Mouse (Mus musculus): ENCODE results near the gene Zan.

DNA sequence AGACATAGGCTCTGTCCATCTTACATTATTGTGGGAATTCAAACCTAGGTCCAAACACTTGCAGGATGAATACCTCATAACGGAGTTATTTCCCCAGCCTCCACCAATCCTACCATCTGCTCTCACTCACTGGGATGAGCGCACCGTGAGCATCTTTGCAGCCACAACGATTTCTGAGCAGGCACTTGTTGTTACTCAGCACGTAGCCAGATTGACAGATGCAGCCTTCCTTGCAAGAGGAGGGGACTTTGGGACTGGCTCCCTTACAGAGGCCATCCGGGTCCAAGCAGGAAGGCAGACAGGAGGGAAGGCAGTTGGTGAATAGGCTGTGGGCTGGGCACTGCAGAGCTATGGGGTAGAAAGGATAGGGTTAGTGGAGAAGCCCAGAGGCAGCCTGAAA is 67.4 kb downstream of the Zan start:
- TF ChIP-seq GATA1 (IDR thresholded peaks at IDR 0.05; ENCODE audit: borderline replicate concordance, low read length) (no peak), FLI1 (IDR thresholded peaks at IDR 0.05; ENCODE audit: low read length) (no peak)

All from megakaryocyte, embryonic 14.5 days (primary cell).